8 mouse cellular contexts compared by ENCODE assay signal in the genomic region with DNA sequence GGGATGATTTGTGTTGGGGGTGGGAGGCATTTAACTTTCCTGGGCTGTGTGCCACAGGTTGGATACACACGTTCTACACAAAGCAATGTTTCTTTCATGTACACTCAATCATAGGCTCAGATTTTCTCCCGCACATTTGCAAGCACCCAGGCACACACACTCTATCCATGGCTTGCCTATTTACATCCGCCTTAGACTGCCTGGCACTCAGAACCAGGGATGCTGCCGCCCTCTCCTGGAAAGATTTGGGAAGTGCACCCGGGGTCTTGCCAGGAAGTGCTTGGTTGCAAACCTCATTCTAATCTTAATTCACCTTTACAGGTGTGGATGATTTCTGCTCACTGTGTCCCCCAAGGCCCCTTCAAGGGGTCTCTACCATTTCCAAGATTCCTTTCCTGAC.
DNase-seq lines count a peak whose midpoint lies in the region; ATAC-seq and TF ChIP-seq lines count a peak whose summit lies in the region.

No protein-coding gene starts in this region.

- no peaks in the 10 kb centered on the region for H3K9me3 ChIP-seq in heart, postnatal 0 days (replicated peaks; ENCODE audit: control insufficient read depth, low read length)
- no peaks in the 10 kb centered on the region for H3K9me3 ChIP-seq in lung, embryonic 14.5 days (ENCODE audit: low read depth, low read length)

- no peaks in the 10 kb centered on the region for H3K36me3 ChIP-seq in heart, postnatal 0 days (replicated peaks; ENCODE audit: control insufficient read depth, insufficient read depth, low read length)
- no peaks in the 10 kb centered on the region for H3K36me3 ChIP-seq in lung, embryonic 14.5 days (ENCODE audit: insufficient read depth)

- peak; percentile 57; the same call in 1 of the 2 replicates for ATAC-seq in heart, postnatal 0 days (ENCODE audit: insufficient read depth, low read depth)
- ATAC-seq in lung, embryonic 14.5 days (ENCODE audit: insufficient read depth), result peak; percentile 60; the same call in 1 of the 2 replicates

- TF ChIP-seq CTCF in embryonic fibroblast, embryonic 13.5 days (IDR thresholded peaks at IDR 0.05; ENCODE audit: borderline replicate concordance, insufficient read depth, low read length), result peak; percentile 87
- peak; percentile 96 for TF ChIP-seq CTCF in heart, postnatal 0 days (IDR thresholded peaks at IDR 0.05; ENCODE audit: low read depth)
- TF ChIP-seq CTCF in lung, embryonic 14.5 days (IDR thresholded peaks at IDR 0.05; ENCODE audit: low read depth), result peak; percentile 96

- peak; percentile 56 to 73 for DNase-seq in CD8-positive naive resting alpha-beta T cell, adult 2 months (ENCODE audit: low read depth in 2 of 2, low spot score in 2 of 2)
- DNase-seq in adrenal gland, postnatal 4 days (ENCODE audit: low spot score in 2 of 2), result peak; percentile 50 to 69
- peak; percentile 38 for DNase-seq in heart, postnatal 0 days (ENCODE audit: low spot score)
- peak; percentile 89 to 90 for DNase-seq in kidney, postnatal 4 days
- peak; percentile 89 for DNase-seq in lung, embryonic 14.5 days
- peak; percentile 41 for DNase-seq in ovary, adult 18-20 months (ENCODE audit: low spot score)
- DNase-seq in thymus, postnatal 0 days (ENCODE audit: low spot score), result peak; percentile 78

- WGBS in heart, postnatal 0 days, result 6% methylated on average over 5 of the region's 5 CpGs
- 8% methylated on average over 5 of the region's 5 CpGs for WGBS in lung, embryonic 14.5 days

- H3K4me2 ChIP-seq in heart, postnatal 0 days (ENCODE audit: low read depth, low read length), result no peak overlapping the region
- no peak overlapping the region for H3K4me2 ChIP-seq in lung, embryonic 14.5 days

- TF ChIP-seq EP300 in heart, postnatal 0 days (IDR thresholded peaks at IDR 0.05; ENCODE audit: low read depth), result no peak

- H3K27me3 ChIP-seq in heart, postnatal 0 days (ENCODE audit: control insufficient read depth, insufficient read depth, low read length), result no peaks in the 10 kb centered on the region
- H3K27me3 ChIP-seq in lung, embryonic 14.5 days (ENCODE audit: insufficient read depth, low read length), result no peaks in the 10 kb centered on the region

- no peak overlapping the region for H3K9ac ChIP-seq in heart, postnatal 0 days (replicated peaks; ENCODE audit: low read depth, low read length)
- H3K9ac ChIP-seq in lung, embryonic 14.5 days, result no peak overlapping the region

- H3K4me3 ChIP-seq in embryonic fibroblast, embryonic 13.5 days (ENCODE audit: insufficient read depth, low read length), result no peak overlapping the region
- H3K4me3 ChIP-seq in heart, postnatal 0 days (ENCODE audit: low read depth, low read length), result no peak overlapping the region
- H3K4me3 ChIP-seq in lung, embryonic 14.5 days (ENCODE audit: low read depth, low read length), result no peak overlapping the region

- no peak for TF ChIP-seq POLR2A in embryonic fibroblast, embryonic 13.5 days (IDR thresholded peaks at IDR 0.05; ENCODE audit: low read depth, low read length)

- H3K4me1 ChIP-seq in embryonic fibroblast, embryonic 13.5 days (ENCODE audit: control insufficient read depth, insufficient read depth, low read length), result no peaks in the 10 kb centered on the region
- peaks cover 13% of the 10 kb centered on the region; the same call in 1 of the 2 replicates for H3K4me1 ChIP-seq in heart, postnatal 0 days (ENCODE audit: control insufficient read depth, insufficient read depth)
- H3K4me1 ChIP-seq in lung, embryonic 14.5 days (ENCODE audit: insufficient read depth), result no peaks in the 10 kb centered on the region

- H3K27ac ChIP-seq in embryonic fibroblast, embryonic 13.5 days (ENCODE audit: insufficient read depth, low read length), result no peak overlapping the region
- H3K27ac ChIP-seq in heart, postnatal 0 days (ENCODE audit: low read depth), result no peak overlapping the region
- H3K27ac ChIP-seq in lung, embryonic 14.5 days (ENCODE audit: low read depth), result no peak overlapping the region

Comparison
In these comparisons a context has a peak if more than half of its experiments do, and no peak if none do; other contexts are left out.
1. DNase-seq: peak in every context shown above with its lines; median percentile 90 in kidney, postnatal 4 days; 89 in lung, embryonic 14.5 days; 78 in thymus, postnatal 0 days; 64 in CD8-positive naive resting alpha-beta T cell, adult 2 months; 60 in adrenal gland, postnatal 4 days; 41 in ovary, adult 18-20 months; 38 in heart, postnatal 0 days.